In the genomic region with DNA sequence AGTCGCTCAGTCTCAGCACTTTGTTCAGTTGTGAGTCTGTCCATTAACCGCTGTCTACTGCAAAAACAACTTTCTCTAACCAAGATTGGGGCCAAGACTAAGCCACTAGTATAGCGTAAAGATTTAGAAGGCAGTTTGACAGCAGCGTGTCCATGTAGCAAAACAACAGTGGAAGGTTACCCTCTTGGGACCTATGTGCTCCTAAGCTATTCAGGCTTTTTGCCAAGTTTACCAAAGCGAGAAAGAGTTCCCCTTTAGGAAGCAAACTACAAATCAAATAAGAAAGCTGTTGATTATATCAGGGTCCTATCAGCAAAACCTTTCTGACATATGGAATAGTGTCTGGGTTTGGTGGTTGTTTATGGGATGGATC, we compare ENCODE assay signal across 20 mouse cellular contexts. TPM values are rescaled to one million over a fixed set of nuclear protein-coding genes. Genes with fewer than 3 reads are reported as not detected.
DNase-seq lines count a peak whose midpoint lies in the region; ATAC-seq and TF ChIP-seq lines count a peak whose summit lies in the region.
"Had no signal": no experiment of that assay in that cellular context is flagged by ENCODE, and none has a peak within 500 bp of the region (broad histone marks: within the 10 kb centered on the region; RNA-seq: fewer than 3 reads in every experiment).

No protein-coding gene starts in this region.

- H3K27ac ChIP-seq in heart, embryonic 15.5 days: peak overlapping the region; percentile 40; the same call in 1 of the 2 replicates
- H3K27ac ChIP-seq in lung, embryonic 14.5 days (ENCODE audit: low read depth): no peak overlapping the region
- H3K27ac ChIP-seq: forebrain, embryonic 12.5 days; liver, embryonic 15.5 days; neural tube, embryonic 13.5 days had no signal

- H3K27me3 ChIP-seq in heart, embryonic 15.5 days: no peaks in the 10 kb centered on the region
- H3K27me3 ChIP-seq in lung, embryonic 14.5 days (ENCODE audit: insufficient read depth, low read length): no peaks in the 10 kb centered on the region
- H3K27me3 ChIP-seq in myocyte (ENCODE audit: control insufficient read depth, insufficient read depth, insufficient read length): no peaks in the 10 kb centered on the region
- H3K27me3 ChIP-seq: forebrain, embryonic 12.5 days; liver, embryonic 15.5 days; neural tube, embryonic 13.5 days had no signal

- TF ChIP-seq POLR2A in myocyte (IDR thresholded peaks at IDR 0.05; ENCODE audit: insufficient read length, low read depth): no peak

- intact Hi-C loops in heart, postnatal 10 days (cut with DNase I): loop anchor here (5.0 kb wide), 1 partner anchor 75 kb away; a partner anchor contains a TSS

- no peak overlapping the region for H3ac ChIP-seq in myocyte (ENCODE audit: control insufficient read depth, insufficient read length)

- 64% methylated on average over 5 of the region's 5 CpGs for WGBS in heart, embryonic 15.5 days
- WGBS in lung, embryonic 14.5 days: 62% methylated on average over 5 of the region's 5 CpGs

- no peak overlapping the region for H3K4me3 ChIP-seq in heart, embryonic 15.5 days
- H3K4me3 ChIP-seq in lung, embryonic 14.5 days (ENCODE audit: low read depth, low read length): no peak overlapping the region
- no peak overlapping the region for H3K4me3 ChIP-seq in myocyte
- H3K4me3 ChIP-seq: forebrain, embryonic 12.5 days; liver, embryonic 15.5 days; neural tube, embryonic 13.5 days had no signal

- no peak for DNase-seq in heart, postnatal 10 days
- peak; percentile 38 for DNase-seq in lung, embryonic 14.5 days
- DNase-seq in lung, postnatal 25 days (ENCODE audit: low spot score): no peak
- DNase-seq in right cerebral cortex, postnatal 4 days: no peak
- no peak for DNase-seq in right cerebral cortex, adult 2 months (ENCODE audit: low spot score in 2 of 2)
- DNase-seq: B cell, adult 2 months; cerebellum, adult 18-20 months had no signal

- no peaks in the 10 kb centered on the region for H3K9me3 ChIP-seq in heart, embryonic 15.5 days (replicated peaks)
- no peaks in the 10 kb centered on the region for H3K9me3 ChIP-seq in lung, embryonic 14.5 days (ENCODE audit: low read depth, low read length)
- H3K9me3 ChIP-seq: forebrain, embryonic 12.5 days; liver, embryonic 15.5 days; neural tube, embryonic 13.5 days had no signal

- no peaks in the 10 kb centered on the region for H3K4me1 ChIP-seq in heart, embryonic 15.5 days (replicated peaks)
- no peaks in the 10 kb centered on the region for H3K4me1 ChIP-seq in lung, embryonic 14.5 days (ENCODE audit: insufficient read depth)
- H3K4me1 ChIP-seq: forebrain, embryonic 12.5 days; liver, embryonic 15.5 days; neural tube, embryonic 13.5 days had no signal

- no peak for ATAC-seq in heart, embryonic 15.5 days (replicated peaks; ENCODE audit: insufficient number of reproducible peaks, insufficient read depth, low FRiP score, low read depth)
- ATAC-seq in lung, embryonic 14.5 days (ENCODE audit: insufficient read depth): no peak
- ATAC-seq in common myeloid progenitor, adult 5-6 weeks (replicated peaks; ENCODE audit: low read depth, poor library complexity, severe bottlenecking): peak; percentile 29; the same call in 1 of the 2 replicates
- ATAC-seq: midbrain, embryonic 16.5 days had no signal

- no peak overlapping the region for H3K9ac ChIP-seq in heart, embryonic 15.5 days
- no peak overlapping the region for H3K9ac ChIP-seq in lung, embryonic 14.5 days
- H3K9ac ChIP-seq: forebrain, embryonic 12.5 days; liver, embryonic 15.5 days; neural tube, embryonic 13.5 days had no signal

- TF ChIP-seq CTCF in lung, embryonic 14.5 days (IDR thresholded peaks at IDR 0.05; ENCODE audit: low read depth): no peak

- H3K4me2 ChIP-seq in heart, embryonic 15.5 days: peak overlapping the region; percentile 20; the same call in 1 of the 2 replicates
- peak overlapping the region; percentile 21; the same call in 1 of the 2 replicates for H3K4me2 ChIP-seq in lung, embryonic 14.5 days
- H3K4me2 ChIP-seq in myocyte (ENCODE audit: low read depth): peak overlapping the region; percentile 60
- H3K4me2 ChIP-seq: forebrain, embryonic 12.5 days; liver, embryonic 15.5 days; neural tube, embryonic 13.5 days had no signal

- no peaks in the 10 kb centered on the region for H3K36me3 ChIP-seq in heart, embryonic 15.5 days
- H3K36me3 ChIP-seq in lung, embryonic 14.5 days (ENCODE audit: insufficient read depth): no peaks in the 10 kb centered on the region
- H3K36me3 ChIP-seq in myocyte (ENCODE audit: control insufficient read depth, insufficient read depth): no peaks in the 10 kb centered on the region
- H3K36me3 ChIP-seq: forebrain, embryonic 12.5 days; G1E; liver, embryonic 15.5 days; neural tube, embryonic 13.5 days had no signal

- no peaks in the 10 kb centered on the region for H3K79me2 ChIP-seq in myocyte (ENCODE audit: control insufficient read depth, insufficient read depth)

TF ChIP-seq in myocyte, 11 proteins besides CTCF, POLR2A, EP300 and RAD21:
- no peak for TF ChIP-seq REST (IDR thresholded peaks at IDR 0.05; ENCODE audit: insufficient read depth, insufficient read length)
- no peak for TF ChIP-seq MYOG (IDR thresholded peaks at IDR 0.05; ENCODE audit: control insufficient read depth in 1 of 3, insufficient read depth in 1 of 3, insufficient read length in 2 of 3, low read depth in 2 of 3)
- no peak for TF ChIP-seq E2F4 (IDR thresholded peaks at IDR 0.05; ENCODE audit: insufficient read depth)
- no peak for TF ChIP-seq POLR2AphosphoS2 (IDR thresholded peaks at IDR 0.05; ENCODE audit: insufficient read length, low read depth)
- no peak for TF ChIP-seq TCF12 (IDR thresholded peaks at IDR 0.05; ENCODE audit: insufficient read depth, poor library complexity, severe bottlenecking)
- TF ChIP-seq MAX (IDR thresholded peaks at IDR 0.05; ENCODE audit: low read depth): no peak
- TF ChIP-seq TCF3 (IDR thresholded peaks at IDR 0.05; ENCODE audit: insufficient read length, low read depth): no peak
- no peak for TF ChIP-seq CEBPB (IDR thresholded peaks at IDR 0.05; ENCODE audit: insufficient read depth, poor library complexity, severe bottlenecking)
- TF ChIP-seq USF1 (IDR thresholded peaks at IDR 0.05; ENCODE audit: low read depth): no peak

RNA-seq across cellular contexts. Expression of a gene that starts 3.3 kb away (rescaled TPM):
- polyA plus RNA-seq in heart, embryonic 15.5 days (2015; fragmentation: Nextera tagmentation; extraction: Ambion mirVana): not detected in 2 replicates
- total RNA-seq in heart, postnatal 10 days (2021): not detected
- not detected in 2 replicates for polyA plus RNA-seq in lung, embryonic 14.5 days (2014; fragmentation: Nextera tagmentation; extraction: Ambion mirVana)
- not detected in 2 replicates for total RNA-seq in common myeloid progenitor, adult 5-6 weeks (2017)
- polyA plus RNA-seq in myocyte (2012; fragmentation: generic; extraction: Trizol): not detected
- total RNA-seq: adrenal gland, postnatal 4 days; gastrocnemius, postnatal 25 days; heart, postnatal 14 days had no signal
- polyA plus RNA-seq: forebrain, embryonic 12.5 days; G1E; liver, embryonic 15.5 days; midbrain, embryonic 16.5 days; neural tube, embryonic 13.5 days; thymus, postnatal 0 days had no signal

RNA-seq across cellular contexts. Expression of a gene that starts 12.7 kb away (rescaled TPM):
- polyA plus RNA-seq in heart, embryonic 15.5 days (2015; fragmentation: Nextera tagmentation; extraction: Ambion mirVana): not detected in 2 replicates
- total RNA-seq in heart, postnatal 10 days (2021): not detected
- not detected in 2 replicates for polyA plus RNA-seq in lung, embryonic 14.5 days (2014; fragmentation: Nextera tagmentation; extraction: Ambion mirVana)
- not detected in 2 replicates for total RNA-seq in common myeloid progenitor, adult 5-6 weeks (2017)
- polyA plus RNA-seq in myocyte (2012; fragmentation: generic; extraction: Trizol): not detected
- total RNA-seq: adrenal gland, postnatal 4 days; G1E; gastrocnemius, postnatal 25 days; heart, postnatal 14 days; left cerebral cortex, postnatal 14 days had no signal
- polyA plus RNA-seq: forebrain, embryonic 12.5 days; G1E; liver, embryonic 15.5 days; midbrain, embryonic 16.5 days; neural tube, embryonic 13.5 days; thymus, postnatal 0 days had no signal

RNA-seq across cellular contexts. Expression of a gene that starts 23.9 kb away (rescaled TPM):
- not detected in 2 replicates for polyA plus RNA-seq in heart, embryonic 15.5 days (2015; fragmentation: Nextera tagmentation; extraction: Ambion mirVana)
- not detected for total RNA-seq in heart, postnatal 10 days (2021)
- not detected in 2 replicates for polyA plus RNA-seq in lung, embryonic 14.5 days (2014; fragmentation: Nextera tagmentation; extraction: Ambion mirVana)
- total RNA-seq in common myeloid progenitor, adult 5-6 weeks (2017): not detected in 2 replicates
- not detected for polyA plus RNA-seq in myocyte (2012; fragmentation: generic; extraction: Trizol)
- total RNA-seq: adrenal gland, postnatal 4 days; gastrocnemius, postnatal 25 days; heart, postnatal 14 days; left cerebral cortex, postnatal 14 days had no signal
- polyA plus RNA-seq: forebrain, embryonic 12.5 days; G1E; liver, embryonic 15.5 days; midbrain, embryonic 16.5 days; neural tube, embryonic 13.5 days; thymus, postnatal 0 days had no signal

RNA-seq across cellular contexts. Expression of a gene that starts 30.6 kb away (rescaled TPM):
- not detected in 2 replicates for polyA plus RNA-seq in heart, embryonic 15.5 days (2015; fragmentation: Nextera tagmentation; extraction: Ambion mirVana)
- total RNA-seq in heart, postnatal 10 days (2021): not detected
- polyA plus RNA-seq in lung, embryonic 14.5 days (2014; fragmentation: Nextera tagmentation; extraction: Ambion mirVana): not detected in 2 replicates
- not detected in 2 replicates for total RNA-seq in common myeloid progenitor, adult 5-6 weeks (2017)
- not detected for polyA plus RNA-seq in myocyte (2012; fragmentation: generic; extraction: Trizol)
- total RNA-seq: adrenal gland, postnatal 4 days; gastrocnemius, postnatal 25 days; heart, postnatal 14 days; left cerebral cortex, postnatal 14 days had no signal
- polyA plus RNA-seq: forebrain, embryonic 12.5 days; G1E; liver, embryonic 15.5 days; midbrain, embryonic 16.5 days; neural tube, embryonic 13.5 days; thymus, postnatal 0 days had no signal

RNA-seq across cellular contexts. Expression of a gene that starts 43.6 kb away (rescaled TPM):
- polyA plus RNA-seq in heart, embryonic 15.5 days (2015; fragmentation: Nextera tagmentation; extraction: Ambion mirVana): not detected in 2 replicates
- total RNA-seq in heart, postnatal 10 days (2021): not detected
- polyA plus RNA-seq in lung, embryonic 14.5 days (2014; fragmentation: Nextera tagmentation; extraction: Ambion mirVana): not detected in 2 replicates
- not detected in 2 replicates for total RNA-seq in common myeloid progenitor, adult 5-6 weeks (2017)
- not detected for polyA plus RNA-seq in myocyte (2012; fragmentation: generic; extraction: Trizol)
- total RNA-seq: adrenal gland, postnatal 4 days; gastrocnemius, postnatal 25 days; heart, postnatal 14 days; left cerebral cortex, postnatal 14 days had no signal
- polyA plus RNA-seq: forebrain, embryonic 12.5 days; G1E; liver, embryonic 15.5 days; midbrain, embryonic 16.5 days; neural tube, embryonic 13.5 days; thymus, postnatal 0 days had no signal
